Mouse (Mus musculus) frontal cortex, postnatal 10 days (tissue): ENCODE data around the gene Abca7.
"Not testable (repeated sequence)": the region's sequence is repeated elsewhere in the genome, so short reads cannot be mapped to it uniquely, and the experiment has no call there.

Experiments used
- DNase-seq, 2 experiments: peaks; one replicate each; pipeline ENCODE4 v3.0.0; 2022; ENCODE audit warnings: low spot score in 2 of 2, mixed read lengths in 1 of 2

Abca7 gene

GRCm38 (mm10) chr10:80045766-80046165, 49.5 kb downstream of the Abca7 start:
- no peak for DNase-seq

- DNase-seq: no peak
These were observed 50.8 kb downstream of the Abca7 start, which contains the start of gene Gpx4 for GRCm38 (mm10) chr10:80047041-80047565. Gene Gpx4, plus strand, starts transcription at chr10:80047166.

GRCm38 (mm10) chr10:80048396-80048795, 52.1 kb downstream of the Abca7 start:
- DNase-seq: no peak

- no peak for DNase-seq
These were observed 52.5 kb downstream of the Abca7 start for GRCm38 (mm10) chr10:80048834-80049233.

GRCm38 (mm10) chr10:80050244-80050643, 54.0 kb downstream of the Abca7 start:
- DNase-seq: no peak

- DNase-seq: no peak
These were observed 54.8 kb downstream of the Abca7 start for GRCm38 (mm10) chr10:80050885-80051617.

- no peak for DNase-seq
These were observed 55.5 kb downstream of the Abca7 start for GRCm38 (mm10) chr10:80051618-80052373.

- no peak for DNase-seq
These were observed 56.1 kb downstream of the Abca7 start for GRCm38 (mm10) chr10:80052374-80052764.

GRCm38 (mm10) chr10:80053259-80053780, 57.0 kb downstream of the Abca7 start:
- peak; percentile 99 to 100 for DNase-seq

GRCm38 (mm10) chr10:80053831-80054815, 57.8 kb downstream of the Abca7 start:
- peak in 1 of 2 experiments; percentile 64 for DNase-seq

- not testable (repeated sequence) for DNase-seq
These were observed 58.6 kb downstream of the Abca7 start for GRCm38 (mm10) chr10:80054911-80055310.

- DNase-seq: no peak
These were observed 59.1 kb downstream of the Abca7 start for GRCm38 (mm10) chr10:80055364-80055763.

GRCm38 (mm10) chr10:80055891-80056290, 59.6 kb downstream of the Abca7 start:
- no peak for DNase-seq

- DNase-seq: no peak
These were observed 60.2 kb downstream of the Abca7 start for GRCm38 (mm10) chr10:80056506-80056905.

GRCm38 (mm10) chr10:80056976-80057682, 60.8 kb downstream of the Abca7 start:
- DNase-seq: no peak

GRCm38 (mm10) chr10:80057683-80058326, 61.5 kb downstream of the Abca7 start:
- DNase-seq: no peak

GRCm38 (mm10) chr10:80063104-80063503, 66.8 kb downstream of the Abca7 start:
- no peak for DNase-seq

GRCm38 (mm10) chr10:80063877-80064650, 67.8 kb downstream of the Abca7 start:
- DNase-seq: no peak
